Mouse (Mus musculus): ENCODE data around the gene Acox1. TPM values are rescaled to one million over a fixed set of nuclear protein-coding genes. Genes with fewer than 3 reads are reported as not detected.

Acox1 gene
- total RNA-seq, 2 experiments from 2014 or later, result 160 to 173 TPM

DNA sequence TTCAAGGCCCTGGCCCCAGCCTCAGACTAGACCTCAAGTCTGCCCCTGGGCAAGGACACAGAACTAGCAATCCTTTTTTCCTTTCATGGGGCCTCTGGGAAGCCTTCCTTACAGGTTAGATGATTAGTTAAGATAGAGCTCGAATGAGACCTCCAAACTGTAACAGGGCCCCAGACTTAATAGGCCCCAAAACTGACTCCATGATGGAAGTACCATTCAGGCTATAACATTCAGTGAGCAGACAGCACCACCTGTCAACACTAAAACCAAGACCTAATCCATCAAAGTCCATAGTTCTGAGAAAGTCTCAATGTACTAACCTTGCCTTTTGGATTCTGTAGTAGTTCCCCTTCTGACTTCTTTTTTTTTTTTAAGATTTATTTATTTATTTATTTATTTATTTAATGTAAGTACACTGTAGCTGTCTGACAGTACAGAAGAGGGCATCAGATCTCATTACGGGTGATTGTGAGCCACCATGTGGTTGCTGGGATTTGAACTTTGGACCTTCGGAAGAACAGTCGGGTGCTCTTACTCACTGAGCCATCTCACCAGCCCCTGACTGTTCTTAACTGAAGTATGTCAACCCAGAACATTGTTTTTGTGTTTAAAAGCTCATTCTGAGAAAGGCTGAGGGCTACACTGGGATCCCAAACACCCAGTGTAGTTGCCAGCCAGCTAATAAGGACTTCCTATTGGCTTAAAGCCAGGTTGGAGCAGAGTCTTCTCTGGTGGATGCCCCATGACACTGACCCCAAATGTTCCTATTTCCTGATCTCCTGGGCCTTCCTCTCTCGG, 28.6 kb downstream of the Acox1 start:
- no peak for DNase-seq
- intact Hi-C loops (cut with DNase I), result no loop called here

DNA sequence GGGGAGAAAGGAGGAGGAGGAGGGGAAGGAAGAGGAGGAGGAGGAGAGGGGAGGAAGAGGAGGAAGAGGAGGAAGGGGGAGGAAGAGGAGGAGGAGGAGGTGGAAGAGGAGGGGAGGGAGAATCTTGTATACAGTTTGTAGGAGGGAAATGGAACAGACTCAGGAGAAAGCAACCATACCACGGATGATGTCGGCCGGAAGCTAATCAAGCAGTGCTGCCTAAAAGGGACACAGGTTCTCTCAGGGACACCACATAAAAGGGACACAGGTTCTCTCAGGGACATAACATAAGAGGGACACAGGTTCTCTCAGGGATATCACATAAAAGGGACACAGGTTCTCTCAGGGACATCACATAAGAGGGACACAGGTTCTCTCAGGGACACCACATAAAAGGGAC, 29.6 kb downstream of the Acox1 start:
- intact Hi-C loops (cut with DNase I), result loop anchor here (2.0 to 5.0 kb wide), 2 partner anchors 26 to 103 kb away; partner anchors contain the start of gene Srp68
- no peak for DNase-seq

DNA sequence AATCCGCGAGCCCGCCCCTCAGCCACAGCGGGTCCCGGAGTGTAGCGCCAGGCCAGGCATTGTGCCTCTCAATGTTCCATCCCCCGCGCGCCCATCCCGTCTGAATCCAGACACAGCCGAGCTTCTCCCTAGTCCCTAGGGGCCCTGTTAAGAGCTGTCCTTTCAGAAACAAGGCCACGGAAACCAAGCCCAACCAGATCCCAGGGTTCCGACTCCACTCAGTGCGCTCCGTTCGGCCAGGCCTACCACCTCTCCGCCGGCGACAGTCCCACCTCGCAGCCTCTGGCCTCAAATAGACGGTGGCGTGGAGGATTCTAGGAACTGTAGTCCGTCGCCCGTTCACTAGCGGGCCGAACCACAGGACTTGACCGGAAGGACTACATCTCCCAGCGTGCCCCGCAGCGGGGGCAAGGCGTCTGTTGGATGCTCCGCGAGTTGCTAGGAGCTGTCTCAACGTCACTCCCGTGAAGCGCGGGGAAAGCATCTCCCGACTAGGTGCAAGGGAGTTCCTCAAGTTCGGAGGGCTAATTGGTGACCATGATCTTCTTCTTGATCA, 30.9 kb downstream of the Acox1 start, which contains the start of gene Fbf1:
TSS of gene Fbf1 (minus strand) at position 283 of the 556 bp plus-strand sequence.
- intact Hi-C loops (cut with DNase I), result loop anchor here (2.0 to 5.0 kb wide), 2 partner anchors 27 to 104 kb away; partner anchors contain the start of gene Srp68
- peak; percentile 90 to 92 for DNase-seq

DNA sequence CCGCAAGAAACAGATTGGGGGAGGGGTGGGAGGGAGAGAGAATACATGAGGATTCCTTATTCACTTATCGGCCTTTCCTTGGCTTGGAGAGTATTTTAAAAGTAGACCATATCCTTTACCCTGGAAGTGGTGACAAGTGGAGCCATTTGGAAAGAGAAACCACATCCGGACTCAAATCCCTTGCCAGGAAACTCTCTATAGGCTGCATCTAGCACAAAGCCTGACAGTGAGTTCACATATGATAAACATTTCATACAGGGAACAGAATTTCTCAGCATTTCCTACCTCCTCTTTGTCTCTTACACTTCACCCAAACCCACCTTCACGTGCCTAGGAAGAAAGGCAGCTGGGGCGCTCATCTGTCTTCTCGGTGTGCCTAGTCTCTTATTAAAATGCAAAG, 31.6 kb downstream of the Acox1 start:
- DNase-seq, result no peak
- intact Hi-C loops (cut with DNase I), result loop anchor here (5.0 kb wide), 1 partner anchor 105 kb away; the partner anchor contains the start of gene Srp68

DNA sequence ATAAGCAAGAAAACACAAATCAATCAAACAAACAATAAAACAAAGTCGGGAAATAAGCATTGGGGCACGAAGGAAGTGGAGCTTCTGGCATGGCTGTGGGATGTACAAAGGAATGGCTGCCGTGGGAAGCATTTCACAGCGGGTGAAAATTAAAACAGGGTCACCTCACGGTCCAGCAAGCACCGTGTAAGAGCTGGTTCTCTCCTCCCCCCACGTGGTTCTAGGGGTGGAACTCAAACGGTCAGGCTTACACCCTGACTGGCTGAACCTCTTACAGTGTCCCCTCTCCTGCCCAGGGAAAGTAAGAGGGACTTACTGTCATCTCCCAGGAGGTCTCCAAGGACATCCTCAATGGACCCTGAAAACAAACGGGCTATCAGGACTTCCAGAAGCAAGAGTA, 35.8 kb downstream of the Acox1 start:
- intact Hi-C loops (cut with DNase I), result no loop called here
- no peak for DNase-seq

DNA sequence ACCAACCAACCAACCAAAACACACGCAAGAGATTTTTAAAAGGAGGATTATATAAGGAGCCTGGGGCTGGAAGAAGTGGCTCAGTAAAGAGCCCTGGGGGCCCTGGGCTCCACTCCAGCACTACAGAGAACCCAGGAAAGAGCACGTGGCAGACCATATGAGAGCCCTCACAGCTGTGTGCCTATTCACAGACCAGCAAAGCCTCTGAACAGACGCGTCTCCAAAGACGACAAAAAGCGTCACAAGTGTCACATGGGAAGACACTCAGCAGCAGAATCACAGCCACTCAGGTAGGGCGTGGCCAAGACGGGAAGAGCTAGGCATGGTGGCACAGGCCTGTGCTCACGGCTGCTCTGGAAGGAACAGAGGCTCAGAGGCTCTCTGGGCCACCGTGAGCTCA, 36.7 kb downstream of the Acox1 start:
- no peak for DNase-seq
- intact Hi-C loops (cut with DNase I), result no loop called here

DNA sequence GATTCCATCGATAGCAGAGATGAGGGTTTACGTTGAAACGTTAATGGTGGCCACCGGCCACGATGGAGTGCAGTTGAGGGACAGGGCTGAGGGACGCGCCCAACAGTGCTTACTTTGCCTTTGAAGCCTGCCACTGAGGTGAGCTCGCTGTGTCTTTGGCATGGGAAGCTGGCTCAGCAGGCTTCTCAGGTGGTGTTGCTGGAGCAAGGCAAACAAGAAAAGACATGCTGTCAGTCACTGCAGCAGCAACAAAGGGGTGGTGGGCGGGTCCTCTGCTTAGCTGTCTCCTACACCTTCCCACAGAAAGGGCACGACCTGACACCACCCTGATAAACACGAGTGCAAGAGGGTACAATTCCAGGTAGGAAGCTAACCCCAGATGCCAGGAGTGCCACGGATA, 37.5 kb downstream of the Acox1 start:
- no peak for DNase-seq
- intact Hi-C loops (cut with DNase I), result no loop called here

DNA sequence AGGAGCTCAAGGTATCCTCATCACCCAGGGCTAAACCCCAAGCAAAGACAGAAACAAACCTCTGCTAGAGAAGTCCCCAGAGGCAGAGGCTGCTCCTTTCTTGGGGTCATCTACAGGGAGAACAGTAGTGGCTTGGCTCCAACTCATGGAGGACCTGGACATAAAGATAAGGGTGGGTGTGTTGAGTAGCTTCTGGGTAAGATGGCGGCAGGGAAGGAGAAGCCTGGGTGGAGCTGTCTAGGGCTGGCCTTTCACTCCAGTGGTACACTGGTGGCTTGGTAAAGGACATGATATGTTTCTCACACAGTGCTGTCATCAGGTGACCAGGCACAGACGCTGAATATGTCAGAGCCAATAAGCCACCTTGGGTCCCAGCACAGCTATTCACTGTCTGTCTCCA, 47.9 kb downstream of the Acox1 start:
- no peak for DNase-seq
- intact Hi-C loops (cut with DNase I), result no loop called here

DNA sequence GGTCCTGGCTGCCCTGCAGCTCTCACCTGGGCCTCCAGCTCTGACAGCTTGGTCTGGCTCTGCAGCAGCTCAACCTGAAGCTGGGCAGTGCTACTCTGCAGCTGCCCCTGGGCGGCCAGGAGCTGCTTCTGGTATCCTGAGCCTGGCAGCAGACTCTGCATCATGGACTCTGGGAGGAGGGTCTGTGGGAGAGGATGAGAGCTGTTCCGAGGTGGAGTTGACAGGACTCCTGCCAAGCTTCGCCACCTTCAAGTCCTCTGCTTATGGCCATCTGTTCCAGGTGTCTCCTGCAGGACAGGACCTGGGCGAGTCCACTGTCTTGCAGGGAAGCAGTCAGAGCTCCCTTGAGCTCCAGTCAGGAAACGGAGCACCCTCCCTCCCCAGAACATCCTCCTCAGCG, 49.5 kb downstream of the Acox1 start:
- no peak for DNase-seq
- intact Hi-C loops (cut with DNase I), result loop anchor here (5.0 kb wide), 1 partner anchor 313 kb away; no protein-coding TSS in a partner anchor

DNA sequence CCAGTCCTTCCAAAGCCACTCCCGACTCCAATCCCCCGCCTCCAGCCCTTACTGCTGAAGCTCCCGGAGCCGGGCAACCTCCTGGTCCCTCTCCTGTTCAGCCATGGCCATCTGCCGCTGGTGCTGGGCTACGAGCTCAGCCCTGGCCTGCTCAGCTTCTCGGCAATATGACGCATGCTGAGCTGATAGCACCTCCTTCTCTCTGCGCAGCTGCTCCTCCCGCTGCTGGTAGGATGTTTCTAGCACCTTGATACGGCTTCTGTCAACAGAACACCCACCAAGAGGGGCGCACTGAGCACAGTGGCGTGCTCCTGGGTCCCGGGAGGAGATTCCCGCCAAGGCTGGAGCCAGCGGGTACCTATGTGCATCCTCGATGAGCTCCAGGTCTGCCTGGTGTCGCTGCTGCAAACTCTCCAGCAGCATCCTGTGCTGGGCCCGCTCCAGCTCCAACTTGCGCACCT, 50.1 kb downstream of the Acox1 start:
- intact Hi-C loops (cut with DNase I), result loop anchor here (5.0 kb wide), 1 partner anchor 314 kb away; no protein-coding TSS in a partner anchor
- no peak for DNase-seq

DNA sequence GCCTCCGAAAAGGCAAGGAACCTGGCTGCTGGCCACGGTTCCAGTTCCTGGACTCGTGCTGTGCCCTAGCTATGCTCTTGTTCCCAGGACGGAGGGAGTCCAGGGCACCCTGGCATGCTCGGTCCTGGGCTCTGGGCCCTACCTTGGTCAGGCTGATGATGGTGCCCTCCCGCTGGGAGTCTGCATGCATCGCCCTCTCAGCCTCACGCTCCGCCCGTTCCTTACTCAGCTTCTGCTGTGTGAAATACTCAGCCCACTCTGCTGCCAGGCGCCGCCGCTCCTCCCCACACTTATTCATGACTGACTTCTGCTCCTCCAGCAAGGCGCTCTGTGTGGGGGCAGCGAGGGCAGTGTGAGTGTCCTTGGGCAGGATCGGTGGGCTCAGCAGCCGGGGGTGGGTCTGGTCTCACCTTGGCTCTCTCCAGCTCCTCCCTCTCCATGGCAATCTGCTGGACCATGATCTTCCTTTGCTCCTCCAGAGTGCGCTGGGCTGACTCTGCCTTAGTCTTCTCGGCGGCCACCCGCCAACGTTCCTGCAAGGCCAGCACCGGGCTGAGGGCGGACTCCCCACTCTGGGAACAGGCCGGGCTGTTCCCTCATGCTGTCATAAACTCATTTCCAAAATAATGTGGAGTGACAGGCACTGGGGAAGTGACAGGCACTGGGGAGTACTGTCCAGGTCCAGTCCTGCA, 52.4 kb downstream of the Acox1 start:
- intact Hi-C loops (cut with DNase I), result loop anchor here (5.0 kb wide), 1 partner anchor 316 kb away; no protein-coding TSS in a partner anchor
- no peak for DNase-seq

DNA sequence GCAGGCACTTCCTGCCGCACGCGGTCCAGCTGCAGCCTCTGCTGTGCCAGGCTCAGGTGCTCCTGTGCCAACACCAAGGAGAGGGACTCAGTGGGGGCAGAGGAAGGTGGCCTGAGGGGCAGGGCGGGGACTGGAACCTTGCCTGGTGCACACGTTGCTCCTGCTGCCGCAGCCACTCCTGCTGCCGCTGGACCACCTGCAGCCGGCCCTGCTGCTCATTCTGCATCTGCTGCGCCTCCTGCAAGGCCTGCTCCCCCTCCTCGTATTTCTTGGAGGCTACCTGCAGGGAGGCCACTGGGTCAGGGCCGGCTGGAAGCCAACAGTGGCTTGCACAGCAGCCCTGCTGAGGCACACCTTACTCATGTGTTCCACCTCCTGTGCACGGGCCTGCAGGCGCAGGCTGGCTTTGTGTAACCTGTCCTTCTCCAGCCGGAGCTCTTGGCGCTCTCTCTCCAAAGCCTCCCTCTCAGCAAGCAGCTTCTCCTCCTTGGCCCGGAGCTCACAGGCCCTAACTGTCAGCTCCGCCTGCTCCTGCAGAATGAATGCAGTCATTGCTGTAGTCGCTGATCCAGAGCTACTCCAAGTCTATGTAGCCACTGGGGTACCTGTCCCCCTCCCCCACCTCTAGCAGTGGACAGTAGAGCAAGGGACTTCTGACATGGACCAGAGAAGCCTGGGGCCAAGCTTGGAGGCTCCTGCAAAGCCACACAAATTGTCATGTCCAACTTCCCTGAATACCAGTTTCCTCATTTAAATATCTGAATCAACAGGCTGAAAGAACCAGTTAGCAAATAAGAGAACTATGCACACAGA, 53.2 kb downstream of the Acox1 start:
- DNase-seq, result no peak
- intact Hi-C loops (cut with DNase I), result loop anchor here (5.0 kb wide), 1 partner anchor 317 kb away; no protein-coding TSS in a partner anchor

DNA sequence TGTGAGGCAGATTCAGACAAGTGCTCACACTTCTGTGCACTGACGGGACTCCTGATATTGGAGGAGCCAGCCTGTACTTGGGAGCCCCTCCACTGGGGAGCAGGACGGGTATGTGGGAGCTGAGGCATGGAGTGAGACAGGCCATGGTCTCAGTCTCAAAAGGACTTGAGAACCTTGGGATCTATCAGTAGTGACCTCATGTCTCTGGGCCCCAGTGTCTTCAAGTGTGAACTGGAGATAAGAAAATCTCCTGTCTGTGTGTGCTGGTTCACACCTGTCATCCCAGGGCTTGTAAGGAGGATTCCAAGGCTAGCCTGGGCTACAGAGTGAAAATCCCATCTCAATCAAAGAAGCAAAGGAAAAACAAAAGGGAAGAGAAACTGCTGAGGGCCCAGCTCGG, 55.4 kb downstream of the Acox1 start:
- no peak for DNase-seq
- intact Hi-C loops (cut with DNase I), result no loop called here

DNA sequence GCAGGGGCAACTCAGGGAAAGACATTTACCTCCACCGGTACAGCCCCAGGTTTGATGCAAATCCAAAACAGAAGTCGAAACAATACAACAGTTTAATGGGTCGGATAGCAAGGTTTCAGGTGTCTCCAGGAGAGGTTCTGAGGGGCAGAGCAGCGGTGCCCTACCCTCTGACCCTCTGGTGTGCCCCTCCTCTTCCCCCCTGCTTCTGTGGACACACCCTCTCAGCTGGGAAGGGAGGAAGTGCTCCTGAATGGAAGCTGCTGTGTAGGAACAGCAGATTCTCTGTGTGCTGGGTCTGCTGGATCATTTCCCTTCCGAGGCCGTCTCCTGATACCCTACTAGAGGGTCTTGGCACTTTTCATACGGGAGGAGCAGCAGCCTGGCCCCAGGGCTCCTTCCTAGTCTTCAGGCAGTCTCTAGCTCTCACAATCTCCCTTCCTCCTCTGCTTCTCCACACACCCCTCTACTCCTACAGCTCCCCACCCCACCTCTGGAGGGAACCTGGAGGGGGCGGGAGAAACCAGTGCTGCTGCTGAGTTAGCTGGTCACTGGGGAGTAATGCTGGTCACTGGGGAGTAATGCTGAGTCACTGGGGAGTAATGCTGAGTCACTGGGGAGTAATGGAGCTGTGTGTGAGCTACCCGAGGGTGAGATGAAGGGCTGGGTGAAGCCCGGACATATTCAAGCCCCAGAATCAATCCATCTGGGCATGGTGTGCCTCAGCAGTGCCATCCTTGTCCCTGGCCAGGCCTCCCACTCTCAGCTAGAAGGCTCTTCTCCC, 56.4 kb downstream of the Acox1 start:
- no peak for DNase-seq
- intact Hi-C loops (cut with DNase I), result no loop called here

DNA sequence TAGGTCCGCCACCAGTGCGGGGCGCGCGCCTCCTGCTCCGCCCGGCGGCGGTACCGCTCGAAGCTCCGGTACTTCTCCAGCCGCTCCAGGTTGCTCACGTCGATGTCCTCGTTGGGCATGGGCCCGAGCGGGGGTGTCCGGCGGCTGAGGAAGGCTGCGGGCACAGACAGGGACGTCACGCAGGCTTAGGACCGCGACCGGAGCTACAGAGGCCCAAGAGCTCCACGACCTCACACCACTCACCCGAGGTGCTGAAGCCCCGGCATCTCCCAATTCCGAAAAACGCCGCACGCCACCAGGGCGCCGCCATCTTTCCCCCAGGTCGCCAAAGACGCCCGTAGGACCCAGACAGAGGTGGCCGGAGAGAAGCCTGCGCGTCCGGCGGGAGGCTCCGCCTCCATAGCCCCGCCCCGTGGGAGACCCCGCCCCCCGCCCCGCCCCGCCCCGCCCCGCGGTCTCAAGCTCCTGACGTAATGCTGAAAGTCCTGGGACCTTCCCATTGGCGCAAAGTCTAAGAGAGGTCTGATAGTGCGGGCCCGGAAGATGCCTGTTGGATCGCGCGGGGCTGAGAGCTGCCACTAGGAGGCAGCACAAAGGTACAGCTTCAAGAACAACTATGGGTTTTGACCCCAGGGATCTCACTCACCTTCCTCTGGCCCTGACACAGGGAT, 60.2 kb downstream of the Acox1 start, which contains the start of gene Mrpl38:
TSS of gene Mrpl38 (minus strand) at position 401 of the 671 bp plus-strand sequence.
- intact Hi-C loops (cut with DNase I), result loop anchor here (1.0 to 5.0 kb wide), 2 partner anchors 81 to 154 kb away; no protein-coding TSS in a partner anchor
- peak; percentile 84 to 87 for DNase-seq

DNA sequence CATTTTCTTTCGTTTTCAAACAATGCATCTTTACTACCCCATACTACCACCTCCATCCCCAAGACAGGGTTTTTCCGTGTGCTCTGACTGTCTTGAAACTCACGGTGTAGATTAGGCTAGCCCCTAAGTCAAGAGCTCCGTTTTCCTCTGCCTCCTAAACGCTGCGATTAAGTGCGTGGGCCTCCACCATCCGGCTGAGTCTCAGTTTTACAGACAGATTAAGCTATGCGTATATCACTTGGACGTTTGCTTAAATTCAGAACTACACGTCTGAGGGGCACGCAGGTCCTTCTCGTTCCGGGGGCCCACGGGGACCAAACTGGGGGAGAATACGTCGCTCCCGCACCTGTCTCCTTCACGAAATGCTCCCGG, 60.8 kb downstream of the Acox1 start:
- intact Hi-C loops (cut with DNase I), result loop anchor here (5.0 kb wide), 1 partner anchor 154 kb away; no protein-coding TSS in a partner anchor
- no peak for DNase-seq

DNA sequence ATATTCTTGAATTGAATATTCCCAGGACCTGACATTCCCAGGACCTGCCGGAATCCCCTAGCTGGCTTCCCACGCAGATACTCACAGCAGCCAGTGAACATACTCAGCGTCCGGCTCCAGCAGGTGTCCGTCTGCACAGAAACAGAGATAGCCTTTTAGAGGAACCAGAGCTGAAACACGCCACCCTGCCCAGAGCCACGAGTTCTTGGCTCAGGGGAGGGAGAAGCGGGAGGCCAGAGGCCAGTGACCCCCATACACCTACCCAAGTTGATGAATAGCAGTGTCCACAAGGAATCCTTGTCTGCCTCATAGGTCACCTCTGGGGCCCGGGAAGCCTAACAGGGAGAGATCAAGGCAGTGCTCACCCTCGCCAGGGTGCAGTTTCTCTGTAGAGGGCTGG, 64.7 kb downstream of the Acox1 start:
- intact Hi-C loops (cut with DNase I), result loop anchor here (5.0 kb wide), 1 partner anchor 202 kb away; the partner anchor contains the start of genes Recql5 and Sap30bp
- no peak for DNase-seq

DNA sequence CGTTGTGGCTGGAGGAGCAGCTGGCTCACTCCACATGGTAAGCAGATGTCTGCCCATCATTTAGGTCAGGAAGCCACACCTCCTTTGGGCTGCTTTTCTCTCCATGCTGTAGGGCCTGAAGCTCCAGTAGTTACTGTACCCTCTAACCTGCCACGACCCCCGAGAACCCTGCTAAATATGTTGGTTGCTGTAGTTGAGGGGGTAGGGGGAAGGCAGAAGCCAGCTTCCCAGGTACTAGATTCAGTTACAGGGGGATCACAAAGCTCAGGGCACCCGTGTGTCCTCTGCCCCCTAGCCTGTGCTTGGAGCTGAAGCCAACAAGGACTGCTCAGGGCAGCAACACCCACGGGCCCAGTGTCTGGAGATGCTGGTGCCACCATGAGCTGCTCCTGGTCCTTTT, 65.3 kb downstream of the Acox1 start:
- intact Hi-C loops (cut with DNase I), result loop anchor here (5.0 kb wide), 1 partner anchor 201 kb away; the partner anchor contains the start of genes Recql5 and Sap30bp
- no peak for DNase-seq
